Mouse (Mus musculus) gastrocnemius, postnatal 10 days (tissue): Measurements from ENCODE around the gene Scn11a. TPM values are rescaled to one million over a fixed set of nuclear protein-coding genes. Genes with fewer than 3 reads are reported as not detected.

Experiments used
- DNase-seq: peaks from one replicate; pipeline ENCODE4 v3.0.0; 2021; ENCODE audit warnings: mixed read lengths
- long read RNA-seq, 2 experiments: library from polyadenylated mRNA; stranded (forward); transcript quantifications; one replicate each; pipeline ENCODE4 v2.0.0; 2021
- total RNA-seq, 2 experiments: library from RNA; stranded (reverse); gene quantifications; 2 replicates each; pipeline ENCODE4 v1.2.3; 2021

Scn11a gene
- total RNA-seq = under 1 TPM in 1 of 2 experiments, not detected in 1; 0.05 TPM
- long read RNA-seq, experiment 1 = 0 reads
- long read RNA-seq, experiment 2 = 0 reads

- DNase-seq = no peak
These were observed at the start of gene Scn11a for GRCm38 (mm10) chr9:119825297-119825696. Scn11a (minus strand) TSS chr9:119825456.

GRCm38 (mm10) chr9:119854170-119854569 is 28.9 kb upstream of the Scn11a start:
- DNase-seq = no peak

- DNase-seq = no peak
These were observed 28.0 kb upstream of the Scn11a start for GRCm38 (mm10) chr9:119853071-119853846.

- no peak for DNase-seq
These were observed 27.2 kb upstream of the Scn11a start for GRCm38 (mm10) chr9:119852347-119853030.

GRCm38 (mm10) chr9:119849214-119849613 is 24.0 kb upstream of the Scn11a start:
- no peak for DNase-seq

GRCm38 (mm10) chr9:119848671-119849070 is 23.4 kb upstream of the Scn11a start:
- peak; percentile 0 for DNase-seq

- DNase-seq = no peak
These were observed 21.9 kb upstream of the Scn11a start for GRCm38 (mm10) chr9:119847187-119847586.

GRCm38 (mm10) chr9:119844724-119845123 is 19.5 kb upstream of the Scn11a start:
- DNase-seq = no peak

- no peak for DNase-seq
These were observed 18.3 kb upstream of the Scn11a start for GRCm38 (mm10) chr9:119843549-119843948.

GRCm38 (mm10) chr9:119842541-119843169 is 17.4 kb upstream of the Scn11a start:
- no peak for DNase-seq

- DNase-seq = no peak
These were observed 16.8 kb upstream of the Scn11a start for GRCm38 (mm10) chr9:119842091-119842490.

GRCm38 (mm10) chr9:119841159-119841558 is 15.9 kb upstream of the Scn11a start:
- DNase-seq = no peak

GRCm38 (mm10) chr9:119835581-119836125 is 10.4 kb upstream of the Scn11a start:
- no peak for DNase-seq

- DNase-seq = no peak
These were observed 5.7 kb upstream of the Scn11a start for GRCm38 (mm10) chr9:119831001-119831400.

- DNase-seq = no peak
These were observed 1.5 kb downstream of the Scn11a start for GRCm38 (mm10) chr9:119823722-119824121.

GRCm38 (mm10) chr9:119813631-119814030 is 11.6 kb downstream of the Scn11a start:
- no peak for DNase-seq

GRCm38 (mm10) chr9:119806491-119806890 is 18.8 kb downstream of the Scn11a start:
- DNase-seq = no peak

- DNase-seq = no peak
These were observed 20.8 kb downstream of the Scn11a start for GRCm38 (mm10) chr9:119804501-119804847.

- no peak for DNase-seq
These were observed 21.3 kb downstream of the Scn11a start for GRCm38 (mm10) chr9:119803845-119804500.

GRCm38 (mm10) chr9:119803169-119803827 is 22.0 kb downstream of the Scn11a start:
- no peak for DNase-seq

GRCm38 (mm10) chr9:119801460-119801859 is 23.8 kb downstream of the Scn11a start:
- no peak for DNase-seq

- no peak for DNase-seq
These were observed 28.5 kb downstream of the Scn11a start for GRCm38 (mm10) chr9:119796791-119797190.
